Mouse (Mus musculus) heart, adult 2 months (tissue): ENCODE results near the gene Foxp1. TPM values are rescaled to one million over a fixed set of nuclear protein-coding genes. Genes with fewer than 3 reads are reported as not detected.

Experiments used
- DNase-seq, 2 experiments: peaks; one replicate each; pipeline ENCODE4 v3.0.0; 2021
- H3K27ac ChIP-seq: fragments of 200-600 bp; 2 replicates; pipeline ENCODE4 v1.8.1; 2022
- H3K27me3 ChIP-seq: fragments of 200-500 bp; 2 replicates; pipeline ENCODE4 v1.6.1; 2012; ENCODE audit warnings: mild to moderate bottlenecking, low read length, inconsistent platforms, mixed read lengths; ENCODE audit not compliant: control insufficient read depth, insufficient read depth
- H3K36me3 ChIP-seq: fragments of 200-500 bp; 2 replicates; pipeline ENCODE4 v1.6.1; 2012; ENCODE audit warnings: low read length, inconsistent platforms; ENCODE audit not compliant: control insufficient read depth, insufficient read depth
- H3K4me1 ChIP-seq: fragments of 200-500 bp; 2 replicates; pipeline ENCODE4 v1.6.1; 2011; ENCODE audit warnings: low read length; ENCODE audit not compliant: control insufficient read depth, insufficient read depth
- H3K4me3 ChIP-seq: fragments of 200-600 bp; 2 replicates; pipeline ENCODE4 v1.8.1; 2022
- H3K79me2 ChIP-seq: fragments of 200-500 bp; replicated peaks from 2 replicates; pipeline ENCODE4 v1.6.1; 2012; ENCODE audit warnings: mild to moderate bottlenecking, inconsistent platforms, low read length, moderate library complexity, mixed read lengths; ENCODE audit not compliant: control insufficient read depth, insufficient read depth
- H3K9ac ChIP-seq: fragments of 200-500 bp; 2 replicates; pipeline ENCODE4 v1.6.1; 2012; ENCODE audit warnings: low read depth, mild to moderate bottlenecking, control low read depth, inconsistent platforms, low read length, mixed read lengths
- CTCF ChIP-seq: fragments of 200-600 bp; IDR thresholded peaks from 2 replicates; pipeline ENCODE4 v1.8.1; 2022; ENCODE audit warnings: antibody characterized with exemption, mild to moderate bottlenecking, moderate library complexity
- EP300 ChIP-seq: fragments of 200-500 bp; IDR thresholded peaks from 2 replicates; pipeline ENCODE4 v1.6.1; 2011; ENCODE audit warnings: low read depth, low read length, control low read depth; ENCODE audit not compliant: insufficient read depth
- POLR2A ChIP-seq: fragments of 200-500 bp; IDR thresholded peaks from 2 replicates; pipeline ENCODE4 v1.6.1; 2011; ENCODE audit warnings: mild to moderate bottlenecking, low read depth, low read length, control low read depth; ENCODE audit not compliant: insufficient read depth
- WGBS: fragments of 180-500 bp; shearing (Covaris S2); methylation state at CpG from one replicate; pipeline ENCODE4 v1.1.7; 2018; 5-methylcytosine and 5-hydroxymethylcytosine counted together
- intact Hi-C: fragments of 180-260 bp; cut with DNase I; formaldehyde crosslinking; loops from one replicate; pipeline ENCODE4 v1.15.1; 2025
- polyA plus RNA-seq: library from polyadenylated mRNA; depleted of rRNA; stranded (reverse); fragments of >200 nt; gene quantifications from 2 replicates; pipeline ENCODE4 v1.2.3, GENCODE M21; 2012
- total RNA-seq, 2 experiments: library from RNA; stranded (reverse); gene quantifications; 2 replicates each; pipeline ENCODE4 v1.2.3; 2021

Gene Foxp1
- total and polyA plus RNA-seq, 3 experiments, result 22.9 to 31.6 (median 26.4) TPM

- H3K27me3 ChIP-seq, result no peaks in the 10 kb centered on the region
- no peak overlapping the region for H3K4me3 ChIP-seq
- DNase-seq, result no peak
- H3K4me1 ChIP-seq, result peaks cover 9% of the 10 kb centered on the region
- intact Hi-C loops, result no loop called here
- H3K36me3 ChIP-seq, result no peaks in the 10 kb centered on the region; the same call in 1 of the 2 replicates
- no peaks in the 10 kb centered on the region for H3K79me2 ChIP-seq
- no peak overlapping the region for H3K27ac ChIP-seq
- H3K9ac ChIP-seq, result no peak overlapping the region
- 74% methylated on average over 4 of the region's 4 CpGs for WGBS
- TF ChIP-seq CTCF (no peak), POLR2A (no peak), EP300 (no peak)
Measured at GRCm38 (mm10) chr6:99447447-99447846, 75.1 kb downstream of the Foxp1 start.

GRCm38 (mm10) chr6:99446801-99447415, 75.6 kb downstream of the Foxp1 start:
- TF ChIP-seq CTCF (no peak), EP300 (no peak), POLR2A (no peak)
- H3K79me2 ChIP-seq, result no peaks in the 10 kb centered on the region
- WGBS, result 84% methylated on average over 12 of the region's 12 CpGs
- intact Hi-C loops, result no loop called here
- peaks cover 8% of the 10 kb centered on the region for H3K4me1 ChIP-seq
- H3K9ac ChIP-seq, result no peak overlapping the region
- no peaks in the 10 kb centered on the region; the same call in 1 of the 2 replicates for H3K36me3 ChIP-seq
- H3K4me3 ChIP-seq, result no peak overlapping the region
- H3K27ac ChIP-seq, result no peak overlapping the region
- no peak for DNase-seq
- H3K27me3 ChIP-seq, result no peaks in the 10 kb centered on the region

GRCm38 (mm10) chr6:99443460-99443859, 79.1 kb downstream of the Foxp1 start:
- Histone ChIP-seq H3K27me3 (no peaks in the 10 kb centered on the region), H3K27ac (no peak overlapping the region), H3K4me1 (peaks cover 17% of the 10 kb centered on the region), H3K79me2 (no peaks in the 10 kb centered on the region), H3K36me3 (peaks cover 5% of the 10 kb centered on the region; the same call in 1 of the 2 replicates), H3K4me3 (no peak overlapping the region), H3K9ac (no peak overlapping the region)
- intact Hi-C loops, result loop anchor here (5.0 kb wide), 2 partner anchors 79 to 106 kb away; partner anchors contain the start of gene Foxp1
- no peak for TF ChIP-seq POLR2A
- TF ChIP-seq EP300, result peak; percentile 75
- DNase-seq, result peak in 1 of 2 experiments; percentile 37
- WGBS, result 39% methylated on average over 5 of the region's 5 CpGs

GRCm38 (mm10) chr6:99441100-99441499, 81.4 kb downstream of the Foxp1 start:
- Histone ChIP-seq H3K36me3 (peaks cover 5% of the 10 kb centered on the region; the same call in 1 of the 2 replicates), H3K27me3 (no peaks in the 10 kb centered on the region), H3K9ac (no peak overlapping the region), H3K4me1 (peaks cover 17% of the 10 kb centered on the region), H3K4me3 (no peak overlapping the region), H3K27ac (peak overlapping the region; percentile 73; the same call in 1 of the 2 replicates), H3K79me2 (no peaks in the 10 kb centered on the region)
- TF ChIP-seq CTCF (no peak), EP300 (no peak), POLR2A (no peak)
- 66% methylated on average over 7 of the region's 7 CpGs for WGBS
- intact Hi-C loops, result loop anchor here (5.0 kb wide), 2 partner anchors 81 to 104 kb away; partner anchors contain the start of gene Foxp1
- DNase-seq, result no peak

GRCm38 (mm10) chr6:99440606-99441005, 81.9 kb downstream of the Foxp1 start:
- H3K4me3 ChIP-seq, result no peak overlapping the region
- TF ChIP-seq POLR2A (no peak), EP300 (no peak), CTCF (no peak)
- peaks cover 5% of the 10 kb centered on the region; the same call in 1 of the 2 replicates for H3K36me3 ChIP-seq
- DNase-seq, result no peak
- intact Hi-C loops, result loop anchor here (5.0 kb wide), 2 partner anchors 82 to 103 kb away; partner anchors contain the start of gene Foxp1
- peak overlapping the region; percentile 73 for H3K27ac ChIP-seq
- no peaks in the 10 kb centered on the region for H3K79me2 ChIP-seq
- no peaks in the 10 kb centered on the region for H3K27me3 ChIP-seq
- 55% methylated on average over 2 of the region's 2 CpGs for WGBS
- H3K4me1 ChIP-seq, result peaks cover 17% of the 10 kb centered on the region
- no peak overlapping the region for H3K9ac ChIP-seq

- TF ChIP-seq EP300 (no peak), CTCF (no peak), POLR2A (no peak)
- H3K36me3 ChIP-seq, result peaks cover 5% of the 10 kb centered on the region; the same call in 1 of the 2 replicates
- no peaks in the 10 kb centered on the region for H3K79me2 ChIP-seq
- peak overlapping the region; percentile 33 for H3K9ac ChIP-seq
- H3K27ac ChIP-seq, result peak overlapping the region; percentile 73
- no peaks in the 10 kb centered on the region for H3K27me3 ChIP-seq
- intact Hi-C loops, result loop anchor here (5.0 kb wide), 2 partner anchors 82 to 103 kb away; partner anchors contain the start of gene Foxp1
- 10% methylated on average over 9 of the region's 9 CpGs for WGBS
- peak overlapping the region; percentile 23 for H3K4me3 ChIP-seq
- H3K4me1 ChIP-seq, result peaks cover 17% of the 10 kb centered on the region
- peak; percentile 67 to 69 for DNase-seq
Measured at GRCm38 (mm10) chr6:99439878-99440361, 82.6 kb downstream of the Foxp1 start.
